Mouse (Mus musculus) cortical plate, adult 2 months (tissue): ENCODE data around the gene Caap1. TPM values are rescaled to one million over a fixed set of nuclear protein-coding genes. Genes with fewer than 3 reads are reported as not detected.

Source experiments
- H3K27ac ChIP-seq: fragments of 200-500 bp; 2 replicates; pipeline ENCODE4 v1.5.1; 2012; ENCODE audit warnings: low read length, control low read depth, inconsistent platforms; ENCODE audit not compliant: insufficient read depth
- H3K4me1 ChIP-seq: fragments of 200-500 bp; 2 replicates; pipeline ENCODE4 v1.6.1; 2011; ENCODE audit warnings: low read length; ENCODE audit not compliant: control insufficient read depth, insufficient read depth
- H3K4me3 ChIP-seq: fragments of 200-500 bp; 2 replicates; pipeline ENCODE4 v1.5.1; 2011; ENCODE audit warnings: mild to moderate bottlenecking, low read length, control low read depth; ENCODE audit not compliant: insufficient read depth
- CTCF ChIP-seq: fragments of 200-500 bp; IDR thresholded peaks from 2 replicates; pipeline ENCODE4 v1.5.1; 2011; ENCODE audit warnings: mild to moderate bottlenecking, control low read depth, low read length; ENCODE audit not compliant: insufficient read depth; ENCODE audit errors: extremely low read depth
- POLR2A ChIP-seq: fragments of 200-500 bp; IDR thresholded peaks from 2 replicates; pipeline ENCODE4 v1.6.1; 2011; ENCODE audit warnings: mild to moderate bottlenecking, low read length, control low read depth; ENCODE audit not compliant: insufficient read depth; ENCODE audit errors: extremely low read depth
- polyA plus RNA-seq: library from polyadenylated mRNA; depleted of rRNA; stranded (reverse); fragments of >200 nt; gene quantifications from 2 replicates; pipeline ENCODE4 v1.2.3, GENCODE M21; 2012; rRNA removed

Caap1 gene
- 8.7 and 9.1 TPM in 2 replicates for polyA plus RNA-seq

DNA sequence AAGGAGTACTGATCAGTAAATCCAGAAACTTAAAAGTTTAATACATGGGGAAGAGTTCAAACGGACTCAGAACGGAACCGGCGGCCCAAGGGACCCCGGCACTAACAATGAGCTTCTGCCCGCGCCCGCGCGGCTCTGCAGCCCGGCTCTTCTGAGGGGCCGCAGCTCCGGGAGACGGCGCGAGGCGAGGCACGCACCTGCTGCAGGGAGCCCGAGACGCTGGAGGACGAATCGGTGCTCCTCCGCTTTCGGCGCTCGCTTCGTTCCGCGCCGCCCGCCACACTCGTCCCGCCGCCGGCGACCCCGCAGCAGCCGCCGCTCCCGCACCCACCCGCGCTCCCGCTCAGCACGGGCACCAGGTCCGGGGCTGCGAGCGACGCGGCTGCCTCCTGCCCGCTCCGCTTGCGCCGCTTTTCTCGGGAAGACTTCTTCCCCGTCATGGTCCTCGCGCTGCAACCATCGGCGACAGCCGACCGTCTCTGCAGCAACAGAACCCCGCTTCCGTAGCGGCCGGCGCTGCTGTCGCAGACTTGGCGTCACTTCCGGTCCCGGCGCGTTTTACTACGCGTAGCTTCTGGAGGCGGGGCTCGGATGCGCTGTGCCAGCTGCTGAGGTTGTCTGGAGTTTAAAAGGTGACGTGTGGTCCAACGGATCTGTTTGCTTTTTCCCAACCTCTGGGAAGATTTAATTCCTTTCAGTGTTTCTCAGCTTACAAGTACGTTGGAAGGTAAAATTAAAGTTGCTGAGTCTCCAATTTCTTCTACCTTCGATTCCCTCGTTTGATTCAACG lies at the start of gene Caap1, which contains the start of gene Gm10306:
TSS of gene Caap1 (minus strand) at position 532 of the 790 bp plus-strand sequence.
TSS of gene Gm10306 (plus strand) at position 282 of the 790 bp plus-strand sequence.
- peak; percentile 97 for TF ChIP-seq POLR2A
- no peak for TF ChIP-seq CTCF
- no peak within 1 kb of the TSS for H3K27ac ChIP-seq
- H3K4me1 ChIP-seq = peaks cover 3% of the 10 kb centered on the region
- H3K4me3 ChIP-seq = peak within 1 kb of the TSS; percentile 48

- no peak overlapping the region for H3K4me3 ChIP-seq
- TF ChIP-seq CTCF (no peak), POLR2A (no peak)
- H3K4me1 ChIP-seq = peaks cover 1% of the 10 kb centered on the region; the same call in 1 of the 2 replicates
- no peak overlapping the region for H3K27ac ChIP-seq
Observed at GRCm38 (mm10) chr4:94605591-94605990, 49.0 kb upstream of the Caap1 start.

DNA sequence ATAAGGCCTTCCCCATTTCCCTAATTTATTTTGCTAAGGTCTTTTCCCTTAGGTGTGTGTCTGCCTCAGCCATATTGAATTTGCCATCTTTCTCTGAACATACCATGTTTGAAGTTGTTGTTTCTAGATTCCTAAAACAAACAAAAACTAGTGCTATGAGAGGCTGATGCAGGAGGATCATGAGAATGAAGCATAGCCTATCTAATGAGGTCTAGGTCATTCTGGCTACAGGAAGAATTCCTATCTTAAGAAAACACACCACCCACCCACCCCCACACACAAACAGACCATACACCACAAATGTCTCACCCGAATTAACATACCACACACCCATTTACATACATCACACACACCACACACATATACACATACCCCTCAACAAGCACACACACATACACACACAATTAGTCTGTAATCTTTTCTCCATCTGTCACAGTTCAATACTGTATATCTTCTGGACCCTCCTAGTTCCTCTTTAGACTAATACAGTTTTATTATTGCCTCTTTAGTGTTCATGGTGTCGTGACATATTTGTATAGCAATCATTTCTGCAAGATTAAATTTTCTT lies 47.9 kb upstream of the Caap1 start:
- H3K27ac ChIP-seq = no peak overlapping the region
- no peak for TF ChIP-seq POLR2A
- no peak for TF ChIP-seq CTCF
- peaks cover 1% of the 10 kb centered on the region; the same call in 1 of the 2 replicates for H3K4me1 ChIP-seq
- no peak overlapping the region for H3K4me3 ChIP-seq

DNA sequence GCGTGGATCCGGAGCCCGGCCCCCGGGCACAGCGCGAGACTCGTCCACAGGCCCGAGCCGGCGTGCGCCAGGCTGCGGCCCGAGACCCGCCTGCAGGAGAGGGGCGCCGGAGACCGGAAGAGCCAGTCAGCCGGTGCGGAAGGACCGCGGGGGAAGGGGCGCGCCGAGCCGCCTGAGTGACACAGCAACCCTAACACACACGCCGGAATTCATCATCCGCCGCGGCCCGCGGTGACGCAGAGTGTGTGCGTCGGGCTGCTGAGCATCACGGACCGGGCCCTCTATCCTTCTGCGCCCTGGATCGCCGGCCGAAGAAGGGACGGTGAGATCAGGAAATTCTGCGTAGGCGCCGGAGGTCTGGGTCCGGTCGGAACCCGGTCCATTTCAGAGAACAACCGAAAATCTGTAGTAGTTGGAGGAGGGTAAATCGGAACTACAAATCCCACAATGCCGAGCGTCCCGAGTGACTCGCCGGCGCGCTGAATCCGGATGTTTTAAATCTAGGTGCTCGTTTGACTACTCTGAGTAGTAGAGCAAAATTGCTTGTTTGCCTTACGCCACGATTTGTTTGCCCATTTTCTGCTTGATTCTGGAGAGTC lies 46.5 kb upstream of the Caap1 start, which contains the start of gene Plaa:
TSS of gene Plaa (minus strand) at position 214 of the 599 bp plus-strand sequence.
- Histone ChIP-seq H3K27ac (peak within 1 kb of the TSS; percentile 95), H3K4me3 (peak within 1 kb of the TSS; percentile 87), H3K4me1 (peaks cover 1% of the 10 kb centered on the region; the same call in 1 of the 2 replicates)
- TF ChIP-seq POLR2A (peak; percentile 56; the same call in 1 of the 2 replicates), CTCF (no peak)

GRCm38 (mm10) chr4:94602496-94603030 lies 46.0 kb upstream of the Caap1 start:
- H3K4me1 ChIP-seq = peaks cover 1% of the 10 kb centered on the region; the same call in 1 of the 2 replicates
- TF ChIP-seq POLR2A (no peak), CTCF (no peak)
- peak overlapping the region; percentile 85 for H3K27ac ChIP-seq
- peak overlapping the region; percentile 87 for H3K4me3 ChIP-seq

GRCm38 (mm10) chr4:94601395-94601794 lies 44.8 kb upstream of the Caap1 start:
- no peak for TF ChIP-seq POLR2A
- TF ChIP-seq CTCF = no peak
- Histone ChIP-seq H3K27ac (no peak overlapping the region), H3K4me1 (peaks cover 1% of the 10 kb centered on the region; the same call in 1 of the 2 replicates), H3K4me3 (no peak overlapping the region; the same call in 1 of the 2 replicates)

GRCm38 (mm10) chr4:94592709-94593108 lies 36.1 kb upstream of the Caap1 start:
- TF ChIP-seq CTCF = no peak
- no peak for TF ChIP-seq POLR2A
- H3K27ac ChIP-seq = no peak overlapping the region
- H3K4me1 ChIP-seq = no peaks in the 10 kb centered on the region; the same call in 1 of the 2 replicates
- no peak overlapping the region for H3K4me3 ChIP-seq

DNA sequence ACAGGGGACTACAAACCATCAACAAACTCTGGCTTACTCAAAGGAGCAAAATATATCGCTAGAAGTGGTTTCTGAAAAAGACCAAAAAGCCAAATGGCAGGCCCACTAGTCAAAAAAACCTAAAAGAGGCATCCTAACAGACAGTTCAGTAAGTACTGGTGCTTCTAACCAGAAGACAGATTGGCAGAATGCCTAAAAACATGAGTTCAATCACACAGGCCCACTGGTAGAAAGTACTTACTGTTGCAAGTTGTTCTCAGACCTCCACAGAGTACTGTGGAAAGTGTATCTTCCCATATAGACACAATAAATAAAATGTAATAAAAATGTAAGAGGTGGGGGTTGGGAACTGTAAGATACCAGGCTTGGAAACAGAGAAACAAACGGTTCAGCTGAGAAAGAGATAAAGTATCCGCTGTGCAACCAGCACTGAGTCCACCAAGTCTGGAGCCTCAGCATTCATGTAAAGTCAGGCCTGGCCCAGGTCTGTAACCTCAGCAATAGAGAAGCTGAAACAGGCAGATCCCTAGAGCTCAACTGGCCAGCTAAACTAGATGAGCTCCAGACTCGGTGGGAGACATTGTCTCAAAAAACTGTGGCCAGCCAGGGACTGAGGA lies 35.3 kb upstream of the Caap1 start:
- no peak for TF ChIP-seq CTCF
- no peak for TF ChIP-seq POLR2A
- Histone ChIP-seq H3K27ac (no peak overlapping the region), H3K4me3 (no peak overlapping the region), H3K4me1 (no peaks in the 10 kb centered on the region; the same call in 1 of the 2 replicates)

- H3K4me3 ChIP-seq = no peak overlapping the region
- no peak overlapping the region for H3K27ac ChIP-seq
- no peaks in the 10 kb centered on the region for H3K4me1 ChIP-seq
- TF ChIP-seq CTCF = no peak
- TF ChIP-seq POLR2A = no peak
Observed at GRCm38 (mm10) chr4:94572677-94573076, 16.1 kb upstream of the Caap1 start.
